Mouse (Mus musculus) kidney, postnatal 4 days (tissue): Measurements from ENCODE around the gene Fcer1g.

Source experiments
- DNase-seq, 2 experiments: peaks; one replicate each; pipeline ENCODE4 v3.0.0; 2021; ENCODE audit warnings: mixed read lengths in 2 of 2

Fcer1g gene

GRCm38 (mm10) chr1:171265971-171266744 lies 32.0 kb upstream of the Fcer1g start:
- DNase-seq = no peak

- no peak for DNase-seq
Observed at GRCm38 (mm10) chr1:171263666-171264461, 29.7 kb upstream of the Fcer1g start.

GRCm38 (mm10) chr1:171263185-171263611 lies 29.0 kb upstream of the Fcer1g start:
- DNase-seq = peak; percentile 66 to 78

- peak; percentile 77 to 85 for DNase-seq
Observed at GRCm38 (mm10) chr1:171262594-171263130, 28.5 kb upstream of the Fcer1g start.

GRCm38 (mm10) chr1:171260316-171260715 lies 26.2 kb upstream of the Fcer1g start:
- DNase-seq = no peak

- no peak for DNase-seq
Observed at GRCm38 (mm10) chr1:171258921-171259320, 24.8 kb upstream of the Fcer1g start.

GRCm38 (mm10) chr1:171257781-171258180 lies 23.6 kb upstream of the Fcer1g start:
- DNase-seq = no peak

- DNase-seq = peak; percentile 76 to 83
Observed at GRCm38 (mm10) chr1:171256937-171257548, 22.9 kb upstream of the Fcer1g start.

GRCm38 (mm10) chr1:171256095-171256818 lies 22.1 kb upstream of the Fcer1g start:
- no peak for DNase-seq

GRCm38 (mm10) chr1:171252415-171252814 lies 18.2 kb upstream of the Fcer1g start:
- DNase-seq = no peak

- peak; percentile 70 to 79 for DNase-seq
Observed at GRCm38 (mm10) chr1:171251594-171252324, 17.6 kb upstream of the Fcer1g start.

- peak; percentile 55 to 65 for DNase-seq
Observed at GRCm38 (mm10) chr1:171250680-171251593, 16.8 kb upstream of the Fcer1g start, which contains the start of gene Ndufs2. TSS of gene Ndufs2 (minus strand) at chr1:171251388.

- peak; percentile 77 to 82 for DNase-seq
Observed at GRCm38 (mm10) chr1:171249913-171250600, 15.9 kb upstream of the Fcer1g start, which contains the start of gene Adamts4. TSS of gene Adamts4 (plus strand) at chr1:171250421.

GRCm38 (mm10) chr1:171248386-171249226 lies 14.4 kb upstream of the Fcer1g start:
- no peak for DNase-seq

GRCm38 (mm10) chr1:171247916-171248315 lies 13.8 kb upstream of the Fcer1g start:
- peak in 1 of 2 experiments; percentile 51 for DNase-seq

- no peak for DNase-seq
Observed at GRCm38 (mm10) chr1:171247453-171247841, 13.3 kb upstream of the Fcer1g start.

GRCm38 (mm10) chr1:171246709-171247452 lies 12.7 kb upstream of the Fcer1g start:
- DNase-seq = peak; percentile 98

GRCm38 (mm10) chr1:171245353-171245752 lies 11.2 kb upstream of the Fcer1g start:
- no peak for DNase-seq
